Comparison of ENCODE assay signal across 12 mouse cellular contexts in genomic region chr11:72393669-72394068, GRCm38 (mm10). TPM values are rescaled to one million over a fixed set of nuclear protein-coding genes. Genes with fewer than 3 reads are reported as not detected.
DNase-seq lines count a peak whose midpoint lies in the region; ATAC-seq and TF ChIP-seq lines count a peak whose summit lies in the region.
"Had no signal": no experiment of that assay in that cellular context is flagged by ENCODE, and none has a peak within 500 bp of the region (broad histone marks: within the 10 kb centered on the region; RNA-seq: fewer than 3 reads in every experiment).

No protein-coding gene starts in this region.

- WGBS in kidney, embryonic 16.5 days: 26% methylated on average over 5 of the region's 5 CpGs
- WGBS in kidney, adult 2 months: 42% methylated on average over 5 of the region's 5 CpGs
- WGBS in heart, embryonic 15.5 days: 31% methylated on average over 5 of the region's 5 CpGs

- H3K4me3 ChIP-seq in kidney, embryonic 16.5 days (ENCODE audit: low read length): no peak overlapping the region
- H3K4me3 ChIP-seq in kidney, adult 2 months (ENCODE audit: insufficient read depth, low read depth, low read length): no peak overlapping the region
- no peak overlapping the region for H3K4me3 ChIP-seq in heart, embryonic 15.5 days
- H3K4me3 ChIP-seq: myocyte had no signal

- no peak for TF ChIP-seq POLR2A in kidney, adult 2 months (IDR thresholded peaks at IDR 0.05; ENCODE audit: low read depth, low read length)

- H3K4me2 ChIP-seq in kidney, embryonic 16.5 days (replicated peaks; ENCODE audit: low read depth, low read length): no peak overlapping the region
- H3K4me2 ChIP-seq in heart, embryonic 15.5 days: no peak overlapping the region

- no peak for TF ChIP-seq CTCF in kidney, adult 2 months (conservative IDR thresholded peaks at IDR 0.05; ENCODE audit: insufficient read depth, insufficient read length, low read depth, low read length)

- no peak for ATAC-seq in kidney, embryonic 16.5 days (ENCODE audit: low FRiP score, low TSS enrichment)
- no peak for ATAC-seq in heart, embryonic 15.5 days (replicated peaks; ENCODE audit: insufficient number of reproducible peaks, insufficient read depth, low FRiP score, low read depth)
- ATAC-seq in granulocyte monocyte progenitor cell, adult 5-6 weeks (replicated peaks; ENCODE audit: poor library complexity, severe bottlenecking): no peak
- ATAC-seq: activated CD4-positive, CD25-positive, alpha-beta regulatory T cell, adult 4 months had no signal

- no peaks in the 10 kb centered on the region for H3K9me3 ChIP-seq in kidney, embryonic 16.5 days (ENCODE audit: low read length)
- H3K9me3 ChIP-seq in heart, embryonic 15.5 days (replicated peaks): no peaks in the 10 kb centered on the region

- H3K27me3 ChIP-seq in kidney, embryonic 16.5 days (ENCODE audit: insufficient read depth, low read length): no peaks in the 10 kb centered on the region
- H3K27me3 ChIP-seq in kidney, adult 2 months (replicated peaks; ENCODE audit: control insufficient read depth, insufficient read depth, low read length): no peaks in the 10 kb centered on the region
- no peaks in the 10 kb centered on the region for H3K27me3 ChIP-seq in heart, embryonic 15.5 days

- H3K9ac ChIP-seq in kidney, embryonic 16.5 days (replicated peaks; ENCODE audit: low read length): no peak overlapping the region
- no peak overlapping the region for H3K9ac ChIP-seq in heart, embryonic 15.5 days

- peaks cover 38% of the 10 kb centered on the region for H3K4me1 ChIP-seq in kidney, embryonic 16.5 days (ENCODE audit: insufficient read depth, low read length)
- H3K4me1 ChIP-seq in kidney, adult 2 months (ENCODE audit: control insufficient read depth, insufficient read depth, low read length): no peaks in the 10 kb centered on the region
- H3K4me1 ChIP-seq in heart, embryonic 15.5 days (replicated peaks): peaks cover 54% of the 10 kb centered on the region

- H3K36me3 ChIP-seq in kidney, embryonic 16.5 days (ENCODE audit: insufficient read depth, low read length): peaks cover 35% of the 10 kb centered on the region
- H3K36me3 ChIP-seq in kidney, adult 2 months (ENCODE audit: control insufficient read depth, insufficient read depth, low read length): peaks cover 2% of the 10 kb centered on the region; the same call in 1 of the 2 replicates
- H3K36me3 ChIP-seq in heart, embryonic 15.5 days: peaks cover 42% of the 10 kb centered on the region

- DNase-seq in kidney, adult 2 months: no peak
- DNase-seq in adipocyte (ENCODE audit: low spot score): peak; percentile 45
- peak; percentile 66 for DNase-seq in adrenal gland, postnatal 25 days
- no peak for DNase-seq in spleen, adult 18-20 months
- DNase-seq in layer of hippocampus, adult 9-10 months (ENCODE audit: low spot score): no peak
- DNase-seq: kidney, adult 8-10 months had no signal

- peak overlapping the region; percentile 27; the same call in 1 of the 2 replicates for H3K27ac ChIP-seq in kidney, embryonic 16.5 days (ENCODE audit: low read length)
- H3K27ac ChIP-seq in kidney, adult 2 months (ENCODE audit: insufficient read depth, low read depth, low read length): no peak overlapping the region
- H3K27ac ChIP-seq in heart, embryonic 15.5 days: peak overlapping the region; percentile 55

RNA-seq across cellular contexts. Expression of gene Smtnl2, which starts 17.8 kb away (rescaled TPM):
- polyA plus RNA-seq in kidney, embryonic 16.5 days (2015; fragmentation: Nextera tagmentation; extraction: Ambion mirVana): 109 and 124 TPM in 2 replicates
- polyA plus RNA-seq in kidney, adult 2 months (2012; rRNA removed): 20.3 and 22.1 TPM in 2 replicates
- total RNA-seq in adrenal gland, postnatal 25 days (2021): 2.6 and 2.7 TPM in 2 replicates
- polyA plus RNA-seq in heart, embryonic 15.5 days (2015; fragmentation: Nextera tagmentation; extraction: Ambion mirVana): 114 and 133 TPM in 2 replicates
- total RNA-seq in granulocyte monocyte progenitor cell, adult 5-6 weeks (2014; fragmentation: Nextera tagmentation): 0.79 and 1.2 TPM in 2 replicates
- not detected in 2 replicates for total RNA-seq in granulocyte monocyte progenitor cell, adult 5-6 weeks (2017)
- polyA plus RNA-seq: activated CD4-positive, CD25-positive, alpha-beta regulatory T cell, adult 4 months had no signal

RNA-seq across cellular contexts. Expression of gene Tekt1, which starts 31.4 kb away (rescaled TPM):
- polyA plus RNA-seq in kidney, embryonic 16.5 days (2015; fragmentation: Nextera tagmentation; extraction: Ambion mirVana): 6.1 and 6.5 TPM in 2 replicates
- 0.13 TPM in 1 of 2 replicates, not detected in the other for polyA plus RNA-seq in kidney, adult 2 months (2012; rRNA removed)
- total RNA-seq in adrenal gland, postnatal 25 days (2021): 0.21 TPM in 1 of 2 replicates, not detected in the other
- 0.72 and 1.1 TPM in 2 replicates for polyA plus RNA-seq in heart, embryonic 15.5 days (2015; fragmentation: Nextera tagmentation; extraction: Ambion mirVana)
- not detected in 2 replicates for total RNA-seq in granulocyte monocyte progenitor cell, adult 5-6 weeks (2014; fragmentation: Nextera tagmentation)
- total RNA-seq in granulocyte monocyte progenitor cell, adult 5-6 weeks (2017): 0.15 TPM in 1 of 2 replicates, not detected in the other
- total RNA-seq: liver, adult 2 months had no signal
- polyA plus RNA-seq: activated CD4-positive, CD25-positive, alpha-beta regulatory T cell, adult 4 months; liver, adult 2 months; myocyte had no signal

RNA-seq across cellular contexts. Expression of gene Ggt6, which starts 41.7 kb away (rescaled TPM):
- 1.6 and 2.2 TPM in 2 replicates for polyA plus RNA-seq in kidney, embryonic 16.5 days (2015; fragmentation: Nextera tagmentation; extraction: Ambion mirVana)
- 24.3 and 29.3 TPM in 2 replicates for polyA plus RNA-seq in kidney, adult 2 months (2012; rRNA removed)
- total RNA-seq in adrenal gland, postnatal 25 days (2021): 3.7 and 4.4 TPM in 2 replicates
- 0.15 TPM in 1 of 2 replicates, not detected in the other for polyA plus RNA-seq in heart, embryonic 15.5 days (2015; fragmentation: Nextera tagmentation; extraction: Ambion mirVana)
- total RNA-seq in granulocyte monocyte progenitor cell, adult 5-6 weeks (2014; fragmentation: Nextera tagmentation): not detected in 2 replicates
- total RNA-seq in granulocyte monocyte progenitor cell, adult 5-6 weeks (2017): not detected in 2 replicates
- polyA plus RNA-seq: activated CD4-positive, CD25-positive, alpha-beta regulatory T cell, adult 4 months; myocyte had no signal

RNA-seq across cellular contexts. Expression of gene Mybbp1a, which starts 47.5 kb away (rescaled TPM):
- 175 and 177 TPM in 2 replicates for polyA plus RNA-seq in kidney, embryonic 16.5 days (2015; fragmentation: Nextera tagmentation; extraction: Ambion mirVana)
- 27.0 and 28.6 TPM in 2 replicates for polyA plus RNA-seq in kidney, adult 2 months (2012; rRNA removed)
- 83.9 and 101 TPM in 2 replicates for total RNA-seq in adrenal gland, postnatal 25 days (2021)
- polyA plus RNA-seq in heart, embryonic 15.5 days (2015; fragmentation: Nextera tagmentation; extraction: Ambion mirVana): 57.8 and 83.8 TPM in 2 replicates
- 172 and 173 TPM in 2 replicates for total RNA-seq in granulocyte monocyte progenitor cell, adult 5-6 weeks (2014; fragmentation: Nextera tagmentation)
- total RNA-seq in granulocyte monocyte progenitor cell, adult 5-6 weeks (2017): 132 and 239 TPM in 2 replicates

Comparison
In these comparisons a context has a peak if more than half of its experiments do, and no peak if none do; other contexts are left out.
1. DNase-seq: peak in adipocyte (single experiment) and adrenal gland, postnatal 25 days (single experiment); none in kidney, adult 2 months (single experiment), spleen, adult 18-20 months (0 of 2) and layer of hippocampus, adult 9-10 months (single experiment).